Mouse (Mus musculus) small intestine, adult 2 months (tissue): ENCODE data around the gene Pnma3.

Experiments
- CTCF ChIP-seq: fragments of 200-500 bp; IDR thresholded peaks from 2 replicates; pipeline ENCODE4 v1.5.1; 2012; ENCODE audit warnings: low read depth, mild to moderate bottlenecking, control low read depth, inconsistent platforms, low read length, moderate library complexity, mixed read lengths; ENCODE audit not compliant: insufficient replicate concordance, insufficient read length; ENCODE audit errors: extremely low read depth
- POLR2A ChIP-seq: fragments of 200-500 bp; IDR thresholded peaks from 2 replicates; pipeline ENCODE4 v1.6.1; 2012; ENCODE audit warnings: low read depth, mild to moderate bottlenecking, control low read depth, inconsistent platforms, low read length, moderate library complexity

DNA sequence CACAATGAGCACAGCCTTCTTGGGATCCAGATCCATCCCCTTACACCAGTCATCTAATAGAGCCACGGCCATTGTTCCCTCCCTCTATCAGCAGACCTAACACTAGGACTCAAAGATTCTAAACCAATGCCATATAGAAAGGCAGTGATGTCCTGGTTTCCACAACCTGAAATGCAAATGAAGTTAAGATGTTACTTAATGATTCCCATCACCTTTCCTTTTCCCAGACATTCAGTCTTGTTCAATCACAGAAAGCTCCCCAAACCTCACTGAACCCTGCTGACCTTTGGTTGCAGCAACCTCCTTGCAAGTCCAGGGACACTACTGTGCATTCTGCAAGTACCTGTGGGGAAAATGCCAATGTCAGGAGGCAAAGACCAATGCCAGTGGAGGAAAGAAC, 27.6 kb upstream of the Pnma3 start, which contains the start of gene Pnma5:
- TF ChIP-seq CTCF: no peak
- TF ChIP-seq POLR2A: no peak
